Mouse (Mus musculus): ENCODE measurements around the gene Lyst. TPM values are rescaled to one million over a fixed set of nuclear protein-coding genes. Genes with fewer than 3 reads are reported as not detected.
"Not testable (repeated sequence)": the region's sequence is repeated elsewhere in the genome, so short reads cannot be mapped to it uniquely, and the experiment has no call there.

Lyst gene
- 6.4 and 8.8 TPM in 2 replicates for polyA plus RNA-seq (2014; fragmentation: Nextera tagmentation; extraction: Ambion mirVana)

- ATAC-seq (ENCODE audit: low FRiP score, low TSS enrichment) (peak; percentile 99), DNase-seq (peak; percentile 100)
- Histone ChIP-seq H3K4me1 (ENCODE audit: control insufficient read depth, insufficient read depth, low read length) (peaks cover 7% of the 10 kb centered on the region), H3K9ac (replicated peaks; ENCODE audit: low read length) (peak within 1 kb of the TSS; percentile 70), H3K4me2 (ENCODE audit: low read length) (peak within 1 kb of the TSS; percentile 82), H3K27ac (replicated peaks; ENCODE audit: low read depth, low read length) (peak within 1 kb of the TSS; percentile 88), H3K9me3 (ENCODE audit: control insufficient read depth, low read length) (no peaks in the 10 kb centered on the region), H3K36me3 (ENCODE audit: control insufficient read depth, insufficient read depth, low read length) (no peaks in the 10 kb centered on the region), H3K4me3 (replicated peaks; ENCODE audit: low read depth, low read length) (peak within 1 kb of the TSS; percentile 86), H3K27me3 (ENCODE audit: control insufficient read depth, insufficient read depth, low read length) (no peaks in the 10 kb centered on the region)
- WGBS, result under 1% methylated on average over 88 of the region's 88 CpGs
Observed at GRCm38 (mm10) chr13:13590048-13591011, at the start of gene Lyst. Gene Lyst (plus strand): TSS chr13:13590397.

DNA sequence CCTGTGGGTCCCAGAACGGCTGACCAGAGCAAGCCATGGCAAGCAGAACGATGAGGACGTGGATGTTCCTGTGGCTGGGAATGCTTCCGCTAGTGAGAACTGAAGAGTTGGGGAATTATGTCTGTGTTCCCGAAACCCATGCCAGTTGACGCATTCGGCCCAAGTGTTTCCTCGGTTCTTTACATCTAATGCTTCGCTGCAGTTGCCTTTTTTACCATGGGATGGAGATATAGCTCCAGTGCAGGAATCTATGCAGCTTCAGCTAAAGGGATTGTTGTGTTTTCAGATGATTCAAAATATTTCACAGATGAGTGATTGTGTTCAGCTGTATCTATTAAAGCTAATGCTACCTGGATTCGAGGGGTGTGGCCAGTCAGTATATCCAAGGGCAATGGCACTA lies 47.1 kb upstream of the Lyst start:
- not testable (repeated sequence) for ATAC-seq (ENCODE audit: low FRiP score, low TSS enrichment); H3K27ac ChIP-seq (replicated peaks; ENCODE audit: low read depth, low read length); H3K4me3 ChIP-seq (replicated peaks; ENCODE audit: low read depth, low read length); H3K36me3 ChIP-seq (ENCODE audit: control insufficient read depth, insufficient read depth, low read length); H3K27me3 ChIP-seq (ENCODE audit: control insufficient read depth, insufficient read depth, low read length); H3K9me3 ChIP-seq (ENCODE audit: control insufficient read depth, low read length); H3K4me2 ChIP-seq (ENCODE audit: low read length); H3K9ac ChIP-seq (replicated peaks; ENCODE audit: low read length); DNase-seq; H3K4me1 ChIP-seq (ENCODE audit: control insufficient read depth, insufficient read depth, low read length)
- WGBS, result 86% methylated on average over 10 of the region's 10 CpGs

- Histone ChIP-seq H3K36me3 (ENCODE audit: control insufficient read depth, insufficient read depth, low read length) (no peaks in the 10 kb centered on the region), H3K27me3 (ENCODE audit: control insufficient read depth, insufficient read depth, low read length) (no peaks in the 10 kb centered on the region), H3K9me3 (ENCODE audit: control insufficient read depth, low read length) (no peaks in the 10 kb centered on the region), H3K4me2 (ENCODE audit: low read length) (no peak overlapping the region), H3K4me1 (ENCODE audit: control insufficient read depth, insufficient read depth, low read length) (no peaks in the 10 kb centered on the region), H3K27ac (replicated peaks; ENCODE audit: low read depth, low read length) (no peak overlapping the region), H3K9ac (replicated peaks; ENCODE audit: low read length) (no peak overlapping the region), H3K4me3 (replicated peaks; ENCODE audit: low read depth, low read length) (no peak overlapping the region)
- no peak for DNase-seq
- WGBS, result 75% methylated on average over 3 of the region's 3 CpGs
- ATAC-seq (ENCODE audit: low FRiP score, low TSS enrichment), result no peak
Observed at GRCm38 (mm10) chr13:13546792-13547191, 43.4 kb upstream of the Lyst start.

DNA sequence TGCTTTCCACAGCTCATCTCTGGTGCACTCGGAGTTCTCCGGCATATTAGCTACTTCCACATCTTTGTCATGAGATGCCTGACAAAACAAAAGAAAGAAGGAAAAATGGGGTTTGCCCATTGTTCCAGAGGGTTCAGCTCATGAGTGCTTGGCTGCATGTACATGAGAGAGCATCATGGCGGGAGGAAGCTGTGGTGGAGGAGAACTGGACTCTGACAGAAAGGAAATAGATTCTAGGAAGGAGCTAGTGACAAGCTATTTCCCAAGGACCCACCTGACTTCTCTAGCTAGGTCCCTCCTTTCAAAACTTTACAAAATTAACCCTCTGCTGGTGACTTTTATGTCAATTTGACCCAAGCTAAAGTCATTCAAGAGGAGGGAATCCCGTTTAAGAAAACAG lies 42.3 kb upstream of the Lyst start:
- Histone ChIP-seq H3K9me3 (ENCODE audit: control insufficient read depth, low read length) (no peaks in the 10 kb centered on the region), H3K36me3 (ENCODE audit: control insufficient read depth, insufficient read depth, low read length) (no peaks in the 10 kb centered on the region), H3K27ac (replicated peaks; ENCODE audit: low read depth, low read length) (no peak overlapping the region), H3K4me3 (replicated peaks; ENCODE audit: low read depth, low read length) (no peak overlapping the region), H3K27me3 (ENCODE audit: control insufficient read depth, insufficient read depth, low read length) (no peaks in the 10 kb centered on the region), H3K4me1 (ENCODE audit: control insufficient read depth, insufficient read depth, low read length) (no peaks in the 10 kb centered on the region), H3K9ac (replicated peaks; ENCODE audit: low read length) (no peak overlapping the region), H3K4me2 (ENCODE audit: low read length) (no peak overlapping the region)
- 85% methylated on average over 4 of the region's 4 CpGs for WGBS
- DNase-seq (no peak), ATAC-seq (ENCODE audit: low FRiP score, low TSS enrichment) (no peak)

GRCm38 (mm10) chr13:13548431-13549190 lies 41.6 kb upstream of the Lyst start:
- no peaks in the 10 kb centered on the region for H3K9me3 ChIP-seq (ENCODE audit: control insufficient read depth, low read length)
- no peaks in the 10 kb centered on the region for H3K27me3 ChIP-seq (ENCODE audit: control insufficient read depth, insufficient read depth, low read length)
- no peak overlapping the region for H3K27ac ChIP-seq (replicated peaks; ENCODE audit: low read depth, low read length)
- H3K9ac ChIP-seq (replicated peaks; ENCODE audit: low read length), result no peak overlapping the region
- H3K4me1 ChIP-seq (ENCODE audit: control insufficient read depth, insufficient read depth, low read length), result no peaks in the 10 kb centered on the region
- ATAC-seq (ENCODE audit: low FRiP score, low TSS enrichment) (no peak), DNase-seq (no peak)
- no peak overlapping the region for H3K4me2 ChIP-seq (ENCODE audit: low read length)
- 88% methylated on average over 6 of the region's 6 CpGs for WGBS
- no peaks in the 10 kb centered on the region for H3K36me3 ChIP-seq (ENCODE audit: control insufficient read depth, insufficient read depth, low read length)
- no peak overlapping the region for H3K4me3 ChIP-seq (replicated peaks; ENCODE audit: low read depth, low read length)

GRCm38 (mm10) chr13:13549687-13550660 lies 40.2 kb upstream of the Lyst start:
- DNase-seq (no peak), ATAC-seq (ENCODE audit: low FRiP score, low TSS enrichment) (no peak)
- Histone ChIP-seq H3K4me2 (ENCODE audit: low read length) (no peak overlapping the region), H3K9me3 (ENCODE audit: control insufficient read depth, low read length) (no peaks in the 10 kb centered on the region), H3K4me3 (replicated peaks; ENCODE audit: low read depth, low read length) (no peak overlapping the region), H3K27ac (replicated peaks; ENCODE audit: low read depth, low read length) (no peak overlapping the region), H3K27me3 (ENCODE audit: control insufficient read depth, insufficient read depth, low read length) (no peaks in the 10 kb centered on the region), H3K36me3 (ENCODE audit: control insufficient read depth, insufficient read depth, low read length) (no peaks in the 10 kb centered on the region), H3K9ac (replicated peaks; ENCODE audit: low read length) (no peak overlapping the region), H3K4me1 (ENCODE audit: control insufficient read depth, insufficient read depth, low read length) (no peaks in the 10 kb centered on the region)
- WGBS, result 62% methylated on average over 9 of the region's 9 CpGs

DNA sequence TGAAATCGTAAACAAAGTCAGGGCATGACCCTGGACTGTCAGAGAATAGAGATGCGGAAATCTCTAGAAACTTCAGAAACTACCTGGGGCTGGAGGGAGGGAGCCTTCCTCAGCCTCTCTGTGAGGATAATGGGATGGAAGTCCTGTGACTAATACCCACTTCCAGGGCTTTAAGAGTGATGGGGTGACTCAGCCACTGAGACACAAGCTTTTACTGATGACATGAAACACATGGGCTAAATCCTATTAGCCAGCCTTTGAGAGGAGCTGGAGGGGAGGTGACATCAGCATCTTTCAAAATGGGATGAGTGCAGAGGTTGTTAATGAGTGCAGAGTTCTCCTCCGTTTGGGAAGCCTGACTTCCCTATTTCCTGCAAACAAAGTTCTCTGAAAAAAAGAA lies 38.2 kb upstream of the Lyst start:
- Histone ChIP-seq H3K9me3 (ENCODE audit: control insufficient read depth, low read length) (no peaks in the 10 kb centered on the region), H3K9ac (replicated peaks; ENCODE audit: low read length) (no peak overlapping the region), H3K4me1 (ENCODE audit: control insufficient read depth, insufficient read depth, low read length) (no peaks in the 10 kb centered on the region), H3K27me3 (ENCODE audit: control insufficient read depth, insufficient read depth, low read length) (no peaks in the 10 kb centered on the region), H3K27ac (replicated peaks; ENCODE audit: low read depth, low read length) (no peak overlapping the region), H3K4me3 (replicated peaks; ENCODE audit: low read depth, low read length) (no peak overlapping the region), H3K36me3 (ENCODE audit: control insufficient read depth, insufficient read depth, low read length) (no peaks in the 10 kb centered on the region), H3K4me2 (ENCODE audit: low read length) (no peak overlapping the region)
- ATAC-seq (ENCODE audit: low FRiP score, low TSS enrichment), result 0 out of 2 replicates have a peak, but pooled peaks have one; percentile 12
- 15% methylated on average over 3 of the region's 3 CpGs for WGBS
- peak; percentile 23 for DNase-seq

- Histone ChIP-seq H3K27me3 (ENCODE audit: control insufficient read depth, insufficient read depth, low read length) (no peaks in the 10 kb centered on the region), H3K4me1 (ENCODE audit: control insufficient read depth, insufficient read depth, low read length) (no peaks in the 10 kb centered on the region), H3K4me3 (replicated peaks; ENCODE audit: low read depth, low read length) (no peak overlapping the region), H3K27ac (replicated peaks; ENCODE audit: low read depth, low read length) (no peak overlapping the region), H3K4me2 (ENCODE audit: low read length) (no peak overlapping the region), H3K9me3 (ENCODE audit: control insufficient read depth, low read length) (no peaks in the 10 kb centered on the region), H3K9ac (replicated peaks; ENCODE audit: low read length) (no peak overlapping the region), H3K36me3 (ENCODE audit: control insufficient read depth, insufficient read depth, low read length) (no peaks in the 10 kb centered on the region)
- no peak for ATAC-seq (ENCODE audit: low FRiP score, low TSS enrichment)
- DNase-seq, result no peak
- WGBS, result 77% methylated on average over 1 of the region's 1 CpGs
Observed at GRCm38 (mm10) chr13:13553660-13554059, 36.5 kb upstream of the Lyst start.

All from midbrain, embryonic 14.5 days (tissue).